Mouse (Mus musculus): ENCODE results near the gene Trp53i13. TPM values are rescaled to one million over a fixed set of nuclear protein-coding genes. Genes with fewer than 3 reads are reported as not detected.
A peak's percentile ranks its signal among the peaks of the same experiment; 100 is the strongest.

Gene Trp53i13
- polyA plus RNA-seq, 1 experiment from 2014 or later: 32.7 TPM

DNA sequence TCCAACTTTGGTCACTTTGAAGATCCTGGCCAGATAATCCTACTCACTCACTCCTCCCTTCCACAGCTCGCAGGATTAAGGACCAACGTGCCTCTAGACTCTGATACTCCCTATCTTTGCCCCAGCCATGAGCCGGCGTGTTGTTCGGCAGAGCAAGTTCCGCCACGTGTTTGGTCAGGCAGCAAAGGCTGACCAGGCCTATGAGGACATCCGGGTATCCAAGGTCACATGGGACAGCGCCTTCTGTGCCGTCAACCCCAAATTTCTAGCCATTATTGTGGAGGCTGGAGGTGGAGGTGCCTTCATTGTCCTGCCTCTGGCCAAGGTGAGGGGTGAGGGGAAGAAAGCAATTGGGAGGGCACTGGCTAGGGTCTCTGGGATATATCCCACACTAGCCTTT lies 52.0 kb downstream of the Trp53i13 start:
- H3K9me3 ChIP-seq: no peaks in the 10 kb centered on the region
- no peaks in the 10 kb centered on the region for H3K36me3 ChIP-seq (replicated peaks)
- H3K27me3 ChIP-seq (ENCODE audit: poor library complexity, severe bottlenecking): peaks cover 91% of the 10 kb centered on the region
- DNase-seq (ENCODE audit: extremely low spot score, low spot score): no peak
- 69% methylated on average over 10 of the region's 10 CpGs for WGBS
- no peak overlapping the region for H3K27ac ChIP-seq
- H3K4me3 ChIP-seq: no peak overlapping the region
- peaks cover 42% of the 10 kb centered on the region for H3K4me1 ChIP-seq

- Histone ChIP-seq H3K27me3 (ENCODE audit: poor library complexity, severe bottlenecking) (peaks cover 84% of the 10 kb centered on the region), H3K4me3 (peak overlapping the region; percentile 68), H3K4me1 (peaks cover 40% of the 10 kb centered on the region), H3K9me3 (no peaks in the 10 kb centered on the region), H3K27ac (no peak overlapping the region), H3K36me3 (replicated peaks) (no peaks in the 10 kb centered on the region)
- WGBS: 41% methylated on average over 8 of the region's 8 CpGs
- no peak for DNase-seq (ENCODE audit: extremely low spot score, low spot score)
Measured at GRCm38 (mm10) chr11:77463101-77463445, 52.7 kb downstream of the Trp53i13 start.

DNA sequence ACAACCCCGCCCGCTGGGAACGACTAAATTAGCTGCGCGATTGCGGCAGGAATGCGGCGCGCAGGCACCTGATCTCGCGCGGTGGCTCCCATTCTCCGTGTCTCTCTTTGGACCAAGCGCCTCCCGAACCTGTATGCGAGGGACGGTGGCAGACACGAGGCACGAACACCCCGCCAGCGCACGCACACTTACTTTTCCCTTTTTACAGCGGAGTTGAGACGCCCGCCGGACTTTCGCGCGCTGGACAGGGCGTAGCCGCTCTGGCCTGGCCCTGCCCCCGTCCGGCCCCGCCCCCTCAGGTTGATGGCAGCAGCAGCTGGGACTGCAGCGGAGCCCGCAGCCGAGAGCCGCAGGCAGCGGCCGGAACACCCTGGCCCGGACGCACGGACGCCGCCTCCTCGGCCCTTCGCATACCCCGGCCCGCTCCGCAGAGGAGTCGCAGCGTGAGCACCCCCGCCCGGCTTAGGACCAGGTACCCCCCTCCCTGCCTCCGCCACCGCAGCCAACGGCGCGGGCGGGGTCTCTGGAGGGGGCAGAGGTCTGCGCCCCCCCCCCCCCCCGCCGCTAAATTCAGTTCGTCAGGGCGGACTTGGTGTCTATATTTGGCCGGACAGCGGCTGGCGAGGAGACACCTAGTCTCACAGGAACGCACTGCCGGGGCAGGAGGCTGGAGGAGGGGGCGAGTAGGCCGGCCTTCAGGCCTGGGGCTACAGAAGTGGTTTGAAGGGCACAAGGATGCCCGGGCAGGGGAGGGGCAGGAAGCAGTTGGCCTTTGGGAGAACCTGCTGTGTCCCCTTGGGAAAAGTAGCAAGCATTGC lies 53.3 kb downstream of the Trp53i13 start, which contains the start of gene Coro6:
Coro6 (plus strand) TSS at position 129 of the 818 bp plus-strand sequence.
- peaks cover 3% of the 10 kb centered on the region; the same call in 1 of the 2 replicates for H3K36me3 ChIP-seq (replicated peaks)
- H3K27ac ChIP-seq: peak within 1 kb of the TSS; percentile 69
- peak within 1 kb of the TSS; percentile 68 for H3K4me3 ChIP-seq
- peaks cover 78% of the 10 kb centered on the region for H3K27me3 ChIP-seq (ENCODE audit: poor library complexity, severe bottlenecking)
- no peaks in the 10 kb centered on the region for H3K9me3 ChIP-seq
- H3K4me1 ChIP-seq: peaks cover 34% of the 10 kb centered on the region
- under 1% methylated on average over 68 of the region's 73 CpGs for WGBS
- peak; percentile 70 for DNase-seq (ENCODE audit: extremely low spot score, low spot score)

DNA sequence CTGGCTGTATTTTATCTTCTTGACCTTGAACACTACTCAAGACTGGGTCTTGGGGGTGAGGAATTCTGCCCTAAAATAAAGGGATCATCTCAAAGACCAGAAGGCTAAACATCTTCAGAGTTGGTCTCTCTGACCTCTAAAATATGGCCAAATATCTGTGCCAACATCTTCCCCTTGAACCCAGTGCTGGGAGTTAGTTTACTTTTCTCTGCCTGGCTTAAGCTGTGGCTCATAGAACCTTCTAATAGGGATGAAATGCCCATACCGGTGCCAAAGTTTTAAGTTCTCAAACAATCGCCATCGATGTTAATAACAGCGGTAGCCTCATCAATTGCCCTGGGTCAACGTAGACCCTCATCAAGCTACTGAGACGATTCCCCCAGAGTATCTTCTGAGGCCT lies 53.9 kb downstream of the Trp53i13 start:
- peaks cover 72% of the 10 kb centered on the region for H3K27me3 ChIP-seq (ENCODE audit: poor library complexity, severe bottlenecking)
- WGBS: 6% methylated on average over 6 of the region's 6 CpGs
- DNase-seq (ENCODE audit: extremely low spot score, low spot score): no peak
- H3K36me3 ChIP-seq (replicated peaks): peaks cover 3% of the 10 kb centered on the region; the same call in 1 of the 2 replicates
- H3K9me3 ChIP-seq: no peaks in the 10 kb centered on the region
- H3K4me1 ChIP-seq: peaks cover 28% of the 10 kb centered on the region
- peak overlapping the region; percentile 68 for H3K4me3 ChIP-seq
- H3K27ac ChIP-seq: peak overlapping the region; percentile 69; the same call in 1 of the 2 replicates

Other genes starting within 250 kb of the Trp53i13 start
- gene Coro6, start 53.6 kb downstream of the Trp53i13 start, polyA plus RNA-seq (2016; fragmentation: Nextera tagmentation; extraction: Ambion mirVana): 0.07 and 0.21 TPM in 2 replicates
- gene Ankrd13b, start 26.3 kb downstream of the Trp53i13 start, polyA plus RNA-seq (2016; fragmentation: Nextera tagmentation; extraction: Ambion mirVana): 9.2 and 9.4 TPM in 2 replicates
- 12.2 and 12.8 TPM in 2 replicates for gene Git1, start 22.4 kb downstream of the Trp53i13 start, polyA plus RNA-seq (2016; fragmentation: Nextera tagmentation; extraction: Ambion mirVana)
- 4.7 and 5.5 TPM in 2 replicates for gene Abhd15, start 859 bp downstream of the Trp53i13 start, polyA plus RNA-seq (2016; fragmentation: Nextera tagmentation; extraction: Ambion mirVana)
- gene Gm10392, start 3.2 kb upstream of the Trp53i13 start, polyA plus RNA-seq (2016; fragmentation: Nextera tagmentation; extraction: Ambion mirVana): 0.10 TPM in 2 replicates
- 14.8 and 15.1 TPM in 2 replicates for gene Taok1, start 91.8 kb upstream of the Trp53i13 start, polyA plus RNA-seq (2016; fragmentation: Nextera tagmentation; extraction: Ambion mirVana)
- 3.9 TPM in 2 replicates for gene Nufip2, start 170.2 kb upstream of the Trp53i13 start, polyA plus RNA-seq (2016; fragmentation: Nextera tagmentation; extraction: Ambion mirVana)
- gene Cryba1, start 209.3 kb upstream of the Trp53i13 start, polyA plus RNA-seq (2016; fragmentation: Nextera tagmentation; extraction: Ambion mirVana): 0.21 and 0.73 TPM in 2 replicates
- 25.9 and 26.4 TPM in 2 replicates for gene Myo18a, start 247.3 kb upstream of the Trp53i13 start, polyA plus RNA-seq (2016; fragmentation: Nextera tagmentation; extraction: Ambion mirVana)